In genomic region chr10:61869796-61870195, GRCm38 (mm10) we compare ENCODE assay signal across 14 mouse cellular contexts.
"Had no signal": no experiment of that assay in that cellular context is flagged by ENCODE, and none has a peak within 500 bp of the region (broad histone marks: within the 10 kb centered on the region; RNA-seq: fewer than 3 reads in every experiment).

No protein-coding gene starts in this region.

- H3K27ac ChIP-seq: kidney, embryonic 15.5 days; limb, embryonic 12.5 days; liver, embryonic 13.5 days; lung, embryonic 15.5 days; macrophage; midbrain, embryonic 15.5 days; neural tube, embryonic 12.5 days; stomach, embryonic 15.5 days had no signal

- DNase-seq: kidney, postnatal 14 days; liver; liver, embryonic 13.5 days; liver, postnatal 0 days; lung, postnatal 14 days; right cerebral cortex, postnatal 14 days had no signal

- H3K4me3 ChIP-seq: kidney, embryonic 15.5 days; limb, embryonic 12.5 days; liver, embryonic 13.5 days; lung, embryonic 15.5 days; megakaryocyte, embryonic 14.5 days; midbrain, embryonic 15.5 days; neural tube, embryonic 12.5 days; stomach, embryonic 15.5 days had no signal
